Mouse (Mus musculus): ENCODE measurements around the gene Tmem229b. TPM values are rescaled to one million over a fixed set of nuclear protein-coding genes. Genes with fewer than 3 reads are reported as not detected.

Tmem229b gene
- polyA plus RNA-seq, 1 experiment, result 1.4 TPM

DNA sequence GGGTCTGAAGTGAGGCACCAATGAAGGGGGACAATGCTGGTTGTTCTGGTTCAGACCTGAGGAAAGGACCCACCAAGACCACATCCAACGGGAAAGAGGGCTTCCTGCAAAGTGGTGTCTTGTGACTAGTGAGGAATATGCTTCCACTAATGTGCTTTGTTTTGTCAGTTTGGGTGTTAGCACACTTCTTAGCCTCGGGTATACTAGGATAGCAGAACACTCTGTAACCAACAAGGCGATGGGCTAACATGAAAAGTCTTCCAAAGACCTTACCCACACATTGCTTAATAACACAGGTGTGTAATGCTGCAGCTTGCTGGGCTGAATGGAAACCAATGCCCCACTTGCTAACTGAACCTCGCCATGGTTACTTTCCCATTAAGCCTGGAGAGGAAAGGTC, 51.0 kb downstream of the Tmem229b start:
- Histone ChIP-seq H3K4me3 (ENCODE audit: low read depth, low read length) (no peak overlapping the region), H3K4me1 (ENCODE audit: control insufficient read depth, insufficient read depth, low read length) (no peaks in the 10 kb centered on the region), H3K36me3 (ENCODE audit: control insufficient read depth, insufficient read depth, low read length, poor library complexity, severe bottlenecking) (no peaks in the 10 kb centered on the region), H3K27ac (ENCODE audit: insufficient read depth, low read length) (no peak overlapping the region), H3K9ac (ENCODE audit: low read depth, poor library complexity, severe bottlenecking) (no peak overlapping the region), H3K9me3 (replicated peaks; ENCODE audit: control insufficient read depth, insufficient read depth, low read length, poor library complexity, severe bottlenecking) (no peaks in the 10 kb centered on the region), H3K27me3 (ENCODE audit: control insufficient read depth, insufficient read depth, low read length, poor library complexity, severe bottlenecking) (no peaks in the 10 kb centered on the region)
- TF ChIP-seq POLR2A (IDR thresholded peaks at IDR 0.05; ENCODE audit: insufficient read depth, low read length) (no peak), EP300 (IDR thresholded peaks at IDR 0.05; ENCODE audit: insufficient read depth, low read depth, low read length) (no peak), CTCF (IDR thresholded peaks at IDR 0.05; ENCODE audit: low read depth, low read length) (no peak)

DNA sequence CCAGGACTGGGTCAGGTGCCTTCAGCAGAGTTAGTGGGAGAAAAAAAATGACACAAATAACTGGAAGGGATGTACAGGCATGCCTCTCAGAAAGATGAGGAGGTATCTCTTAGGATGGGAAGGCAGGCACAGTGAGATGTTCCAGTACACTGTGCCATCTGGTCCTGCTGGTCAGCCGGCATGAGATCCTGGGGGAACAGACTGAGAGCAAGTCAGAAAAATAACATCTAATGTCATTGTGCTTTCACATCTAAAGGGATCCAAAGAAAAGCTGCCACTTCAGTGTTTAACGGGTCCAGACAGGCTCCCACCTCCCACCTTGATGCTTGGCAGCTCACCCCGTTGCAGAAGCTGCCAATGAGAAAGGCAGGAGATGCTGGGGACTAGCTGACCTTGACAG, 54.9 kb downstream of the Tmem229b start:
- Histone ChIP-seq H3K36me3 (ENCODE audit: control insufficient read depth, insufficient read depth, low read length, poor library complexity, severe bottlenecking) (no peaks in the 10 kb centered on the region), H3K27me3 (ENCODE audit: control insufficient read depth, insufficient read depth, low read length, poor library complexity, severe bottlenecking) (no peaks in the 10 kb centered on the region), H3K9ac (ENCODE audit: low read depth, poor library complexity, severe bottlenecking) (no peak overlapping the region), H3K4me1 (ENCODE audit: control insufficient read depth, insufficient read depth, low read length) (no peaks in the 10 kb centered on the region), H3K27ac (ENCODE audit: insufficient read depth, low read length) (no peak overlapping the region), H3K9me3 (replicated peaks; ENCODE audit: control insufficient read depth, insufficient read depth, low read length, poor library complexity, severe bottlenecking) (no peaks in the 10 kb centered on the region), H3K4me3 (ENCODE audit: low read depth, low read length) (no peak overlapping the region)
- no peak for TF ChIP-seq POLR2A (IDR thresholded peaks at IDR 0.05; ENCODE audit: insufficient read depth, low read length)
- TF ChIP-seq EP300 (IDR thresholded peaks at IDR 0.05; ENCODE audit: insufficient read depth, low read depth, low read length), result no peak
- TF ChIP-seq CTCF (IDR thresholded peaks at IDR 0.05; ENCODE audit: low read depth, low read length), result no peak

DNA sequence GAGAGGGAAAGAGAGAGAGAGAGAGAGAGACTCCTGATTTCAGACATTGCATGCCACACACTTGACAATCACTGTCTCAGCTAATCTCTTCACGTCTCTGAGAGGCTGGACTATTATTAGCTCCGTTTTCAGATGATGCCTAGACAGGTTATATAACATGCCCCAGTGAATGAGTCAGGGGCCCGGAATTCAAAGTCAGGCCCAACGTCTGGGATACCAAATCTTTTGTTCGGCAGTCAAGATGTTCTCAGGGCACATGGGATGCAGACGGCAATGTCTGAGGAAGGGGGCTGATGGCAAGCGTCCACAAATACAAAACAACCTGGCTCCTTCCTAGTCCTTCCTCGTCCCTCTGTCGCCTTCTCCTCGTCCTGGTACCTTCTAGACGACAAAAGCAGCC, 55.4 kb downstream of the Tmem229b start:
- TF ChIP-seq POLR2A (IDR thresholded peaks at IDR 0.05; ENCODE audit: insufficient read depth, low read length) (no peak), EP300 (IDR thresholded peaks at IDR 0.05; ENCODE audit: insufficient read depth, low read depth, low read length) (no peak), CTCF (IDR thresholded peaks at IDR 0.05; ENCODE audit: low read depth, low read length) (no peak)
- H3K9me3 ChIP-seq (replicated peaks; ENCODE audit: control insufficient read depth, insufficient read depth, low read length, poor library complexity, severe bottlenecking), result no peaks in the 10 kb centered on the region
- no peaks in the 10 kb centered on the region for H3K36me3 ChIP-seq (ENCODE audit: control insufficient read depth, insufficient read depth, low read length, poor library complexity, severe bottlenecking)
- no peaks in the 10 kb centered on the region for H3K4me1 ChIP-seq (ENCODE audit: control insufficient read depth, insufficient read depth, low read length)
- no peak overlapping the region for H3K9ac ChIP-seq (ENCODE audit: low read depth, poor library complexity, severe bottlenecking)
- no peak overlapping the region for H3K4me3 ChIP-seq (ENCODE audit: low read depth, low read length)
- H3K27ac ChIP-seq (ENCODE audit: insufficient read depth, low read length), result no peak overlapping the region
- H3K27me3 ChIP-seq (ENCODE audit: control insufficient read depth, insufficient read depth, low read length, poor library complexity, severe bottlenecking), result no peaks in the 10 kb centered on the region

DNA sequence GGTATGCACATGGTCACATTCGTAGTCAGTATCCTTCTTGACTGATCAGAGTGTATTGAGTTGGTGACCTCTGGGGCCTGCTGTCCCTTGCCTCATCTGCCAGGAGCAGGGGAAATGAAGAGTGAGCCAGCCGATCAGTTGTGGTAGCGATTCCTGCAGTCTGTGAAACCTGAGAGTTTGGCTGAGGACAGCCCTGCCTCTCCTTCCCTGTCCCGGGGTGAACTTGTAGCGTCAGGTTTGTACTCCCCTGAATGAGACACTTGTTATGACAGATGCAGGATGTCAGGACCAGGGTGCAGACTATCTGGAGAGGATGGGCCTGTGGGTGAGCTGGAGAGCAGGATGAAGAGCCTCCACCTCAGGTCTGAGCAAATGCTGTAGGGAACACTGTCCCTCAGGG, 59.8 kb downstream of the Tmem229b start:
- H3K9ac ChIP-seq (ENCODE audit: low read depth, poor library complexity, severe bottlenecking), result no peak overlapping the region
- no peak overlapping the region for H3K4me3 ChIP-seq (ENCODE audit: low read depth, low read length)
- TF ChIP-seq POLR2A (IDR thresholded peaks at IDR 0.05; ENCODE audit: insufficient read depth, low read length) (no peak), EP300 (IDR thresholded peaks at IDR 0.05; ENCODE audit: insufficient read depth, low read depth, low read length) (no peak), CTCF (IDR thresholded peaks at IDR 0.05; ENCODE audit: low read depth, low read length) (no peak)
- no peak overlapping the region for H3K27ac ChIP-seq (ENCODE audit: insufficient read depth, low read length)
- no peaks in the 10 kb centered on the region for H3K4me1 ChIP-seq (ENCODE audit: control insufficient read depth, insufficient read depth, low read length)
- H3K9me3 ChIP-seq (replicated peaks; ENCODE audit: control insufficient read depth, insufficient read depth, low read length, poor library complexity, severe bottlenecking), result no peaks in the 10 kb centered on the region
- no peaks in the 10 kb centered on the region for H3K27me3 ChIP-seq (ENCODE audit: control insufficient read depth, insufficient read depth, low read length, poor library complexity, severe bottlenecking)
- H3K36me3 ChIP-seq (ENCODE audit: control insufficient read depth, insufficient read depth, low read length, poor library complexity, severe bottlenecking), result no peaks in the 10 kb centered on the region

DNA sequence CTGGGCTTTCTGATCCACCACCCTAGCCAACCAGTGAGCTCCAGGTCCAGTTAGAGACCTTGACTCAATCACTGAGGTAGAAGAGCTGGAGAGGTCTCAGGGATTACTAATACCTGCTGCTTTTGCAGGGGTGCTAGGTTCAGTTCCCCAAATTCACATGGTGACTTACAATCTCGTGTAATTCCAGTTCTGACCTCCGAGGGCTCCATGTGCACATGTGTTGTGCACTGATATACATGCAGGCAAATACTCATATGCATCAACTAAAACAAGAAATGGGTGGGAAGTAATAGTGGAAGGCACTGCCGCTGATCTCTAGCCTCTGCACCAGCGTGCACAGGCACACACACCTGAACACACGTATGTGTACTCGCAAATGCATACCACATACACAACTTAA, 60.3 kb downstream of the Tmem229b start:
- no peak for TF ChIP-seq CTCF (IDR thresholded peaks at IDR 0.05; ENCODE audit: low read depth, low read length)
- TF ChIP-seq POLR2A (IDR thresholded peaks at IDR 0.05; ENCODE audit: insufficient read depth, low read length), result no peak
- TF ChIP-seq EP300 (IDR thresholded peaks at IDR 0.05; ENCODE audit: insufficient read depth, low read depth, low read length), result no peak

DNA sequence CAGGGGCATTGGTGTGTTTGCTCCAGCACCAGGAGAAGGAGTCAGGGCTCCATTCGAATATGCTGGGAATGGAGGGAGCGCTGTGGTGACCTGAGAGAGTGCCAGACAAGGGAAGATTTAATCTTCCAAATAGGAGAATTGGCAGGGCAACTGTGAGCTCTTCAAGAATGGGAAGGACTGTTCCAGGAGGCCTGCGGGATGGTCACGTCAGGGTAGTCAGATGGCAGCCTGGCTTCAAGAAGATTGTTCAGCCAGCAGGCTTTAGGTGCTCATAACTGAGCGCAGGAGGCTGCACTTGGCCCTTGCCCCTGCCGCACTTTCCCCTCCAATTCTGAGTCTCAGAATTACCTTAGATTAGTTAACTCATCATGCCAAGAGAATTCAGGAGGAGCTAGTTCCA, 64.5 kb downstream of the Tmem229b start:
- Histone ChIP-seq H3K4me3 (ENCODE audit: low read depth, low read length) (no peak overlapping the region), H3K27me3 (ENCODE audit: control insufficient read depth, insufficient read depth, low read length, poor library complexity, severe bottlenecking) (no peaks in the 10 kb centered on the region), H3K27ac (ENCODE audit: insufficient read depth, low read length) (no peak overlapping the region), H3K36me3 (ENCODE audit: control insufficient read depth, insufficient read depth, low read length, poor library complexity, severe bottlenecking) (no peaks in the 10 kb centered on the region), H3K9me3 (replicated peaks; ENCODE audit: control insufficient read depth, insufficient read depth, low read length, poor library complexity, severe bottlenecking) (no peaks in the 10 kb centered on the region), H3K4me1 (ENCODE audit: control insufficient read depth, insufficient read depth, low read length) (no peaks in the 10 kb centered on the region), H3K9ac (ENCODE audit: low read depth, poor library complexity, severe bottlenecking) (no peak overlapping the region)
- TF ChIP-seq CTCF (IDR thresholded peaks at IDR 0.05; ENCODE audit: low read depth, low read length) (no peak), EP300 (IDR thresholded peaks at IDR 0.05; ENCODE audit: insufficient read depth, low read depth, low read length) (no peak), POLR2A (IDR thresholded peaks at IDR 0.05; ENCODE audit: insufficient read depth, low read length) (no peak)

More for the DNA sequence above, 60.3 kb downstream of the Tmem229b start:
- Histone ChIP-seq H3K9ac (ENCODE audit: low read depth, poor library complexity, severe bottlenecking) (no peak overlapping the region), H3K27ac (ENCODE audit: insufficient read depth, low read length) (no peak overlapping the region), H3K9me3 (replicated peaks; ENCODE audit: control insufficient read depth, insufficient read depth, low read length, poor library complexity, severe bottlenecking) (no peaks in the 10 kb centered on the region), H3K27me3 (ENCODE audit: control insufficient read depth, insufficient read depth, low read length, poor library complexity, severe bottlenecking) (no peaks in the 10 kb centered on the region), H3K4me3 (ENCODE audit: low read depth, low read length) (no peak overlapping the region), H3K36me3 (ENCODE audit: control insufficient read depth, insufficient read depth, low read length, poor library complexity, severe bottlenecking) (no peaks in the 10 kb centered on the region), H3K4me1 (ENCODE audit: control insufficient read depth, insufficient read depth, low read length) (no peaks in the 10 kb centered on the region)

Measured in ES-Bruce4 (cell line).